Mouse (Mus musculus) brain, embryonic 18.5 days (tissue): ENCODE data around the gene Acap3.

ENCODE experiments used
- DNase-seq: peaks from one replicate; pipeline ENCODE4 v3.0.0-alpha.2; 2012; ENCODE audit warnings: low read depth, low spot score

Gene Acap3

DNA sequence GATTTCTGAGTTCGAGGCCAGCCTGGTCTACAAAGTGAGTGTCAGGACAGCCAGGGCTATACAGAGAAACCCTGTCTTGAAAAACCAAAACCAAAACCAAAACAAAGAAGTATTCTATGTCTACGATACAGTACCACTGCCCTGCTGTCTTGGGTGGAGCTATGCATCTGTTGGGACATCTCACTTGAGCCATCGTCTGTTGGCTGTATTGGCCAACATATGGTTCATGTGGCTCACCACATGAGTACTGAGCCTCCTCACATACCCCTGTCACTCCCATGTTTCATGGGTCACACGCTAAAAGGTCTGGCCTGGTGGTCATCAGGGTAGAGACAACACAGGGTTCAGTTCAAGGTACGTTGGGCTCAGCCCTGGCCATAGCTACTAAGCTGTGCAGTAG, 5.3 kb upstream of the Acap3 start:
- no peak for DNase-seq

DNA sequence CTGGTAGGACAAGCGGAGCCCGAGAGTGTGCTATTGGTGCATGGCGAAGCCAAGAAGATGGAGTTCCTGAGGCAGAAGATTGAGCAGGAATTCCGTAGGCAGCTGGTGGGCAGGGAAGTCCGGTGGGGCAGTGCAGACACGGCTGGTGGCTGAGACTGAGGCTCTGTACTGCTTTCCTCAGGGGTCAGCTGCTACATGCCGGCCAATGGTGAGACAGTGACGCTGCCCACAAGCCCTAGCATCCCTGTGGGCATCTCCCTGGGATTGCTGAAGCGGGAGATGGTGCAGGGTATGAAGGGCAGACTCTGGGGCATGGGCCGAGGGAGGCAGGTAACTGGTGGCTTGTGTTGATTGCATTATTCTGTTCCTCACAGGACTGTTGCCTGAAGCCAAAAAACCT, 3.9 kb upstream of the Acap3 start:
- no peak for DNase-seq

DNA sequence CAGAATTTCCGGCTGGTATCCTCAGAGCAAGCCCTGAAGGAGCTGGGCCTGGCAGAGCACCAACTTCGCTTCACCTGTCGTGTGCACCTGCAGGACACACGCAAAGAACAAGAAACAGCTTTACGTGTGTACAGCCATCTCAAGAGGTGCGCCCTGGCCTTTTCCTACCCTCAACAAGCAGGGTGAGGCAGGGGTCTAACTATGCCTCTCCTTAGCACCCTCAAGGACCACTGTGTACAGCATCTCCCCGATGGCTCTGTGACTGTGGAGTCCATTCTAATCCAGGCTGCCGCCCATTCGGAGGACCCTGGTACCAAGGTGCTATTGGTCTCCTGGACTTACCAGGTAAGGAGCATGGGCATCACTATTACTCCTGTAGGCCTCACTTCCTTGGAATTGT, 3.4 kb upstream of the Acap3 start:
- no peak for DNase-seq

DNA sequence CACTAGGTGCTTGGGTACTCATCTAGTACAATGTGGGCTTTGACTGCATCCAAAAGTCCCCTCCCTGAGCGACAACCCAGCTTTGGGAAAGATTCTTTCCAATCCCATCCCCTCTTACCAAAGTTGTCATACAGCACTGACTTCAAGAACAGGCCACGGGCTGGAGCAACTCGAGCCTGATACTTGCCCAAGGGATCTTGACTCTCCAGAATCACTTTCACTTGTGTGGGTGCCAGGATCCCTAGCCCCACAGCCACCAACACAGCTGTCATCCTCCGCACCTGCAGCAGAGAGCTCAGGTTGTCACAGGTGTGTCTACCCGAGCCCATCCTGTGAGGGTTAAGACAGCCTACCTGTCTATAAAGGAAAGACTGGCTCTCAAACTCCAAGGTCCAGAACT, 2.3 kb upstream of the Acap3 start:
- DNase-seq, result no peak

DNA sequence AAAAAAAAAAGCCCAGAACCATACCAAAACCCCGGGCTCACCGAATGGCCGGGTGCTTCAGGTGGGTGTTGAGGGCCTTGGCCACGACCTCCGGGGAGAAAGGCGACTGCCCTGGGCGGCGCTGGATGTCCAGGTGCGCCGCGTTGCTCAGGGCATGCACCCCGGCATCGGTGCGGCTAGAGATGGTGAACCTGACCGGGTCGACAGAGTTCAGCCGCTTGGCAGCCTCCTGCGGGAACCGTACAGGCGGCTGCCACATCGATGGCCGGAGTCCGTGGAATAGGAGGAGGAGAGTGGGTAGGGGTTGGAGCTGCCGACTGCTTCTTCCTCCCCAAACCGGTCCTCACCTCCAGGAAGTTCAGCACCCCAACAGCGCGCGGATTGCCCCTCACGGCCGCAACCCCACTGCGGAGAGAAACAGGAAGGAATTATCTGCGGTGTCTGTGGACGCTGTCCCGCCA, 581 bp upstream of the Acap3 start:
- no peak for DNase-seq

DNA sequence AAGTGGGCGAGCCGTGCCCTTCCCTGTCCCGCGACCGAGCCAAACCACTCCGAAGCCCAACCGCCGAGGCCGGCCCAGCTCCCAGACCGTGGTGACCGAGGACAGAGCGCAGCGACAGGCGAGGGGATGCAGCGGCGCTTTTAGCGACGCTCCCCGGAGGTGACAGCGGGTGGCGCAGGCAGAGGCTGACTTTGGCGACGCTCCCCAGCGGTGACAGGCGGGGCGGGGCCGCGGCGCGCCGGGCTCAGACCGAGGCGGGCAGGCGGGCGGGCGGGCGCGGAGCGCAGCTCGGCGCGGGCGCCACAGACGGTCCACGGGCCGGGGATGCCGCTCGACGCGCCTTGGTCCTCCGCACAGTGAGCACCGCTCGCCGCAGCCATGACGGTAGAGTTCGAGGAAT, 395 bp downstream of the Acap3 start:
- peak; percentile 80 for DNase-seq

DNA sequence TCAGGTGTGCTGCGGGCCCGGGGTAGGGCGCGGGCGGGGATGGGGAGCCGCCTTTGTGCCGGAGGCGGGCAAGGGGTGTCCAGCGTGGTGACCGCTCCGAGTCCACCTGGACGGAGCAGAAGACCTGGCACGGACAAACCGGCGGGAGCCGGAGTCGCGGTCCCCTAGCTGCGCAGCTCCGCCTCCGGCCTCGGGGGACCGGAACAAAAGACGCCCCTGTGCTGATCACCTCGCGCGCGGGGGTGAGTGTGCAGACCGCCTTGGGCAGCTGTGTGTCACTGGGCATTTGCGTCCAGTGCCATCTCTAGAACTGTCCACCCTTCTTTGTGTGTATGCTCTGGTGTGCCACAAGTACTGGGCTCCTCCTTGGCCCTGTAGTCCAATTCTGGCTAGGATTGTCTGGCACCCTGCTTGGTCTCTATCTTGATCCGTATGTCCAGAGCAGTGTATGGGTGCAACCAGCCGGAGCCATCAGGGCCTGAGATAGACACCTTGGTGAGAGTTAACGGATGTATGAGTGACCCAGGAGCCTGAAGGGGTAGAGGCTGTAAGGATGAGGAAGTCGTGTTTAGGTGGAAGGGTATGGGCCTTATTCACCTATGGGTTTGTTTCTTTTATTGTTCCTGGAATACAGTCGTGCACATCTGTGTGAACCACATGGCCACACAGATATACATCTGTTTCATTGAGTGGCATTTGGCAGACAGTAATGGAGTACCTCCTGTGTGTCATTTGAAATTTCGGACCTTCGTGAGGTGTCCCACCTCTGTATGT, 1.0 kb downstream of the Acap3 start:
- DNase-seq, result no peak

DNA sequence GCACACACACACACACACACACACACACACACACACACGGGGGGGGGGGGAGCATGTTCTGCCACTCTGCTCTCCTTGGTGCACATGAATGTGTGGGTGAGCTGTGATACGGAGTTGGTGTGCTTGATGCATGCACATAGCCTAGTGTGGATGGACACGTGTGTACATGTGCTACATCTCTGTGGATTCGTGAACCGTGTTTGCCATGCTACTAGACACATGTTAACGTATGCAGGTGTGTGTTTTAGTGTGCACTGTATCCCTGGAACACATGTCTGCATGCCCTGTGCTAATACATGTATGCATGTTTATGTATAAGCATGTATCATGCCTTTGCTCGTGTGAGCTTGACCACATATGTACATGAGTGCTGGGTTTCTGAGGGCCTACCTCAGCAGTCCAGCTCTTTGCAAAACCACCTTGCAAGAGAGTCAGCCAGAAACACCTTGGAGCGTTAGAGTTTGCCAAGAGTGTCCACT, 1.6 kb downstream of the Acap3 start:
- no peak for DNase-seq

DNA sequence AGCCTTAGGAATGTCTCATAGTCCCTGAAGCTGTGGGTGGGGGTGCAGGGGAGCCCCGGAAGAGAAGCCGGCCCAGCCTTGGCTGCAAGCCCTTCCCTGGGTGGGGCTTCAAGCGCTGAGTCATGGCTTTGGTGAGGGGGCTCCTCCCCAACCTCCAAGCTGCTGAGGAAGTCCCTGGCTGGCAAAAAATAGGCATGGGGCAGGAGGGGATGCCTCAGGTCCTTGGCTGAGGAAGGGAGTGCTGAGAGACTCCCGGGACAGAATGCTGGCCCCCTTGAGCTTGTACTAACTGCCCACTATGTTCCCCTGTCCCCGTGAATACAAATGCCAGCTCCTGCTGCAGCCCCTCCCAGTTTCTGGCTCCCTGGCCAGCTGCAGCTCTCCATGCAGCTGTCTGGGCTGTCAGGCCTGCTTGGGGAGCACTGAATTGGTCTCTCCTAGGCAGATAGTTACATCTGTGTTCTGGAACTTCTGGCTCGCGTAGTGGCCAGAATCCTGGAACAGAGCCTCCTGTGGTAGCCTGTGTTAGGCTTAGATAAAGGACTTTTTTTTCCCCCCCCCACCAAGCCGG, 2.8 kb downstream of the Acap3 start:
- DNase-seq, result no peak

DNA sequence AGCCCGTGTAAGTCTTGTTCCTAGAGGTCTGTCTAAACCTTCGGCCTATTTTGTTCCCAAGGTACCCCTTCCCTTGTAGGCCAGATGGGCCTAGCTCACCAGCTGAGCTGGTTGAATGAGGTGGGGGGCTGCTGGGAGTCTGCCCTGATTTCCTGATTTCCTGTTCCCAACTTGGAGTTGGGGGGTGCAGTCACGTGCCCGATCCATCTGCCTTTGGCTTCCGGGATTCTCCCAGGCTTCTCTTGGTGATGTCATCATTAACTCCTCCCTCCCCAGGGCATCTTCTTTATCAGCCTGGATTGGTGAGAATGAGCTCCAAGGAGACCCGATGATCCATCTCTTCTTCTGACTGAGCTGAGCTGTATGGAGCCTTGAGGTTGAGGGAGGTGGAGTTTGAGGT, 3.6 kb downstream of the Acap3 start:
- peak; percentile 36 for DNase-seq

DNA sequence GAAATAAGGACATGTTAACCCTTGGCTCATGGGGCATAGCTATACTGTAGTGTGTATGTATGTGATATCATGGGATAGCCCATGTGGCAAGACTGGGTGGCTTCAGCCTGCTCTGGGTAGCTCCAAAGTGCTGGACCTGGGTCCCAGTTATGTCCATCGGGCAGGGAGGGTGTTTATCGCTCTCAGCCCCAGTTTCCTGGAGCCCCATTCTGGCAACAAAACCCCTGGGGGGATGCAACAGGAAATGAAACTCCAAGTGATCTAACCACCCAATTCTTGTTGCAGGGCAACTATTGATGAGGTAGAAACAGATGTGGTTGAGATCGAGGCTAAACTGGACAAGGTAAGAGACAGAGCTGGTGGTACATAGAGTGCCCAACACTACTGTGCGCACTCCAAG, 4.2 kb downstream of the Acap3 start:
- DNase-seq, result no peak

DNA sequence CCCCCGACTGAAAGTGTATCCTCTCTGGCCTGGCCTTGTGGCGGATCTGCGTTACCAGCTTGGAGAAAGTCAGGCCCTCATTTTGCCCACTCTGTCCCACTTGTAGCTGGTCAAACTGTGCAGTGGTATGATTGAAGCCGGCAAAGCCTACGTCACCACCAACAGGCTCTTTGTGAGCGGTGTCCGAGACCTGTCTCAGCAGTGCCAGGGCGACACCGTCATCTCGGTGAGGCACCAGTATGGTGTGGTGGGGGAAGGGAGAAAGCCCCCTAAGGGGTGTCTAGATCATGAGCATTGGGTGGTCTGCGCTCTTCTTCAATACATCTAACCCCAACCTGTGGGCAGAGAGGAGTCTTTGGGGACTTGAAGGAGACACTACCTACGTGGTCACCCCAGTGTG, 4.8 kb downstream of the Acap3 start:
- DNase-seq, result no peak

DNA sequence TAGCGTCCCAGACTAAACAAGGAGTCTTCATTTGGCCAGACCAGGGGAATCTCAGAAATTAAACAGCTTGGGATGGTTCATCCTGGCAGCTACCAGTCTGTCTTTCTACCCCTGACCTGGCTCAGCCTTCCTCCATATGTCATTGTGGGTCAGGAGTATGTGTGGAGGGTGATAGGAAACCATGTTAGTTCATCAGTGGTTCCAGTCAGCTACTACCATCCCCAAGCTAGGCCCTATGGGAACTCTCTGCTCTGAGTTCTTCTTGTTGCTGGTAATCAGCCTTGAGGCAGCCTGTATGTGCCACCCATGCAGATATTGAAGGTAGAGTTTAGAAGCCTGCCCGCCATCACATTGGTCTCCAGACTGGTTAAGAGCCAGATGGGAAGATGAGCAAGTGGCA, 6.7 kb downstream of the Acap3 start:
- no peak for DNase-seq

DNA sequence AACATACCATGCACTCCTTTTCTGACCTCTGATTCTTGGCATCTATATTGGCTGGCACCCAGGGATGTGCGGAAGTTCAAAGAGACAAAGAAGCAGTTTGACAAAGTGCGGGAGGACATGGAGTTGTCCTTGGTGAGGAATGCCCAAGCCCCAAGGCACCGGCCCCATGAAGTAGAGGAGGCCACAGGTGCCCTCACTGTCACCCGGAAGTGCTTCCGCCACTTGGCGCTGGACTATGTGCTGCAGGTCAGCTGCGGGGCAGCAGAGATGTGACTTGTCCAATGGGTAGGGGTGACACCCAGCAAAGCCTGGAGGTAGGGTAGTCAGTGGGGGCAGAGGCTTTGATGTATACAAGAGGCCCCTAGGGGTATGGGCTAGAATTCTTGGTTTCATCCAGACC, 7.7 kb downstream of the Acap3 start:
- no peak for DNase-seq

DNA sequence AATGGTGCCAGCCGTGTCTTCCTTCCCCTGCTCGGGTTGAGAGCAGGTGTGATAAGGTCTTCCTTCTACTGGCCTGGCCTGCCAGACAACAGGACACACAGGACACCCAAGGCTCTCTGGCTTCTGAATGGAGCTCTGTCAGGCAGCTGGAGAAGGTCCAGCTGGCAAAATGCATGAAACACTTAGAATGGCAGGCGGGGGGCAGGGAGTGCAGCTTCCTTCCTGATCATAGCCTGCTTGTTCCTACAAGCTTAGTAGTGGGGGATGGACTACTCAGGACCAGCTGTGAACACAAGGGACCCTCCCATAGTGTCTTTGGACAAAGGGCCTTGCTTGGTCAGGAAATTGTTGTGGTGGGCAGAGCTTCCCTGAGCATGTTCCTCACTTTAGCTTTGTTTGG, 9.6 kb downstream of the Acap3 start:
- DNase-seq, result no peak

DNA sequence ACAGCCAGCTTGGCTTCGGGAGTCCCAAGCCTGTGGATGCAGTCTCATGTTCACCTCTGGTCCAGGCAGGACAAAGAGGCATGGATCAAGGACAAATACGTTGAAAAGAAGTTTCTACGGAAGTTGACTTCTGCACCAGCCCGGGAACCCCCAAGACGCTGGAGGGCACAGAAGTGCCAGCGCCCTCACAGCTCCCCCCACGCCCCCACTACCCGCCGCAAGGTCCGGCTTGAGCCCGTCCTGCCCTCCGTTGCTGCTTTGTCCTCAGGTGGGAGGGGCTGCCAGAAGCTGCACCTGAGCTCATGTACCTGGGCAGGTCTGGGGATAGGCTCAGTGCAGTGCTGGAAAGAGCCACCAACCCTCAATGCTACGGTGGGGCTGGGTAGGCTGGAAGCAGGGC, 11.6 kb downstream of the Acap3 start:
- DNase-seq, result no peak

DNA sequence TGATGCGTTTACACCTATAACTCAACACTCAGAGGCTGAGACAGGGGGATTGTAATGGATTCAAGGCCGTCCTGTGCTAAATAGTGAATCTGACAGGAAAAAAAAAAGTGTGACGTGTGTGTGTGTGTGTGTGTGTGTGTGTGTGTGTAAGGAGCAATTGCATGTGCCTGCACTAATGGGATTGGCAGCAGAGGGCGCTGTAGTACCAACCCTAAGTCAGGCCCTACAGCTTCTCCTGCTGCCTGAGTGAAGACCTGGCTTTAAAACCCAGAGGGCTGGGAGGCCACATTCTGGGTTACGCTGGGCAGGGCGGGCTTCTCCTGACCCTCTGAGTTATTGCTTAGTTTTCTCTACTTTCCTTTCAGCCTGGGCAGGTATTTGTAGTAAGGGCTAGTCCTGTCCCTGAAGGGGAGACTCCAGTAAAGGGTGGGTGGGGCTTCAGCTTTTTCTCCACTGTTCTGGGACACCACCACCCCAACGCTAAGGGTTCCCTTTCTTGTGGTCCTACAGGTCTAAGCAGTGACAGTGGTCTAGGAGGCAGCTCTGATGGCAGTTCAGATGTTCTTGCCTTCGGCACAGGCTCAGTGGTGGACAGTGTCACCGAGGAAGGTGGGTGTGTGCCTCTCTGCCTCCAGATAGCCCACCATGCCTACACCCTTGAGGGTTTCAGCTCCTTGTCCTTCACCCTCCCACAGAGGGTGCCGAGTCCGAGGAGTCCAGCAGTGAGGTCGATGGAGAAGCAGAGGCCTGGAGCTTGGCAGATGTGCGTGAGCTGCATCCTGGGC, 12.9 kb downstream of the Acap3 start:
- DNase-seq, result no peak

DNA sequence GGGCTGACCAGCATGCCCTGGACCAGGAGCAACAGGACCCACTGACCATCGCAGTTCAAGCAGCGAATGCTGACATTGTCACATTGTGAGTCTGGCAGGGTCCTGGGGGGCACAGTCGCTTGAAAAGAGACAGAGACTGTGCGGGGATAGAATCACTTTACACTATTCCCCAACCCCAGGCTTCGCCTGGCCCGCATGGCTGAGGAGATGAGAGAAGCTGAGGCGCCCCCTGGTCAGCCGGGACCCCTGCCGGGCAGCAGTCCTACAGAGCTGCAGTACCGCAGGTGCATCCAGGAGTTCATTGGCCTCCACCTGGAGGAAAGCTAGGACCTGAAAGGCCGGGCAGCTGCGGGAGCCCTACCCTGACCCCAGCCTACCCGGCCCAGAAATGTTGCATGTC, 14.0 kb downstream of the Acap3 start:
- DNase-seq, result no peak

DNA sequence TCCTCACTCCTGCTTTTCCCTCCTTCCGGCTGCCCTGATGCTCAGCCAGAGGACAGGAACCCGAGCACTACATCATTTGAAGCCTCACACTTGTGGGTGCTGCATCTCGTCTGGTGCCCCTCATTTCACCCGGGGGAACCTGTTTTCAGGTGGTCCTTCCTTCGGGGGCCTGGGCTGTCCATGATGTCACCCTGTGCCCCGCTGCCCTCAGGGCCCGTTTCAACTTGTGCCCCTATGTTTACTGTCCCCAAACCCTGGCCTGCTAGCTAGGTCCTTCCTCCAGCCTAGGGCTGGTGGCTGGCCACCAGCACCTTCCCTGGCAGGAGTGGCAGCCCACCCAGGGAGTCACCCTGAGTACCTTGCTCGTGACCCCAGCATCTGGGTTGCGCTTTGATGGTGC, 14.5 kb downstream of the Acap3 start:
- no peak for DNase-seq

DNA sequence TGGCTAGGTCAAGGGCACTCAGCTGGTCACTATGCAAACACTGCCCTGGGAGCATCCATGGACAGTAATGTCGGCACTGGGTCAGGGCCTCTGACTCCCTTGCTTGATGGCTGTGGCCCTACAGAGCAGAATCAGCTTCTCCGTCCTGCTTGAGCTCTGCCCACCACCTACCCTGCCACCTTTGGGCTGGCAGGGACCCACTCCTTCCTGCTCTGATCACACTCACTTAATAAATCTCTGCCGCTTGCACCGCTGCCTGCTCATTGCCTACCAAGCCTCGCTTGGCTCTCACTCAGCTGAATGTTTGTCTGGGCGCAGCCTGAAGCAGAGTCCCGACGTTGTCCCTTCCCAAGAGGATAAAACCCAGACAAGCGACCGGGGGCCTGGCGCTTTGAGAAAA, 15.4 kb downstream of the Acap3 start:
- no peak for DNase-seq

DNA sequence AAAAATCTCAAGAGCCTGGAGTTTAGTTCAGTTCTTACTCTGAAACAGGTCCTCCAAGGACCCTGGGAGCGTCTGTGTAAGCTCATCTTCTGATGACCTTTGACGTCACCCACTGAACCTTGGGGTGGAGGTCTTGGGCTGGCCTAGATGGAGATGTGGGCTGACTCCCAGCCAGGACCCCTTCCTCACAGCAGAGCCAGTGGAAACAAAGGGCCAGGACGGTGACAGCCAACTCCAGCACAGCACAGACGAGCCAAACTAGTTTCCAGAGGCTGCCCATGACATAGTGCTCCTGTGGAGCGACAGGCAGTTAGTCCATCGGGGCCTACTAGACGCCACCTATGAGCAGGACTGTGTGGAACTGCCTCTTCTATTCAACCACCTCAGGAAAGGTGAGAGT, 16.7 kb downstream of the Acap3 start:
- DNase-seq, result no peak

DNA sequence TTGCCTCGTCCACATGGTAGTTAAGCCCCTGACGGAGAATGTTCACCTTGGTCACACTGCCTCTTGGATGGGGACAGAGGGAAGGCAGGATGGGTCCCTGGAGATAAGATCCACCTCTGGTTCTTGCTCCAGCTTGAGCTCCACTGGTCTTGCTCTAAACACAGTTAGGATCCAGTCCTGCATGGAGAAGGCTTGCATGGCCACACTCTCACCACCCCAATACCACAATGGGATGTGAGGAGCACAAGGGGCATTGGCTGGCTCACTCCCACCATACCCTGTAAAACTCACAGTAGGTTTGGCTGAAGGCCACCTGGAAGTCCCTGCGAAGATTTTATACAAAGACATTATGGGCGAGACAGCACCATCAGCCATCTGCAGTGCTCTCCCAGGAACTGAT, 17.1 kb downstream of the Acap3 start:
- no peak for DNase-seq

DNA sequence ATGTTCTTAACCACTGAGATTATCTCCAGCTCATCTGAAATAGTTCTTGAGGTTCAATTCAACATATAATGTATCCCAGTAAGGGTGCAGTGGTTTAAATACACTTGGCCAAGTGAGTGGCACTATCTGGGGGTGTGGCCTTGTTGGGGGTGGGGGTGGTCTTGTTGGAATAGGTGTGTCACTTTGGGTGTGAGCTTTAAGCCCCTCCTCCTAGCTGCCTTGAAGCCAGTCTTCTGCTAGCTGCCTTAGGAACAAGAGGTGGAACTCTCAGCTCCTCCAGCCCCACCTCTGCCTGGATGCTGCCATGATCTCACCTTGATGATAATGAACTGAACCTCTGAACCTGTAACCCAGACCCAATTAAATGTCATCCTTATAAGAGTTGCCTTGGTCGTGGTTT, 40.4 kb downstream of the Acap3 start:
- no peak for DNase-seq
